Mouse (Mus musculus) liver, adult 2 months (tissue): Measurements from ENCODE around the gene Srcin1.

Source experiments
- CTCF ChIP-seq: fragments of 200-500 bp; IDR thresholded peaks from 2 replicates; pipeline ENCODE4 v1.5.1; 2011; ENCODE audit warnings: low read depth, low read length, control low read depth
- POLR2A ChIP-seq: fragments of 200-500 bp; IDR thresholded peaks from 2 replicates; pipeline ENCODE4 v1.6.1; 2011; ENCODE audit warnings: low read length, control low read depth; ENCODE audit not compliant: insufficient read depth; ENCODE audit errors: extremely low read depth

- TF ChIP-seq CTCF (no peak), POLR2A (no peak)
Observed at GRCm38 (mm10) chr11:97509058-97509457, 66.9 kb downstream of the Srcin1 start.
